ENCODE assay signal across 27 mouse cellular contexts in genomic region chr8:90844179-90844967, GRCm38 (mm10). TPM values are rescaled to one million over a fixed set of nuclear protein-coding genes. Genes with fewer than 3 reads are reported as not detected.
DNase-seq lines count a peak whose midpoint lies in the region; ATAC-seq and TF ChIP-seq lines count a peak whose summit lies in the region.
"Had no signal": no experiment of that assay in that cellular context is flagged by ENCODE, and none has a peak within 500 bp of the region (broad histone marks: within the 10 kb centered on the region; RNA-seq: fewer than 3 reads in every experiment).

No protein-coding gene starts in this region.

- WGBS in hindbrain, postnatal 0 days: 73% methylated on average over 9 of the region's 9 CpGs

- no peaks in the 10 kb centered on the region for H3K9me3 ChIP-seq in hindbrain, postnatal 0 days (ENCODE audit: low read length)
- H3K9me3 ChIP-seq: embryonic facial prominence, embryonic 10.5 days; forebrain, embryonic 15.5 days; limb, embryonic 13.5 days; liver, embryonic 12.5 days; megakaryocyte, embryonic 14.5 days; midbrain, embryonic 13.5 days; neural tube, embryonic 12.5 days; stomach, embryonic 15.5 days had no signal

- peak; percentile 22; the same call in 1 of the 2 replicates for ATAC-seq in frontal cortex, adult (ENCODE audit: low TSS enrichment)
- ATAC-seq in hindbrain, postnatal 0 days: peak; percentile 56; the same call in 1 of the 2 replicates
- ATAC-seq: forebrain, embryonic 15.5 days; intestine, embryonic 16.5 days; liver, embryonic 12.5 days; midbrain, embryonic 13.5 days had no signal

- H3K4me2 ChIP-seq in hindbrain, postnatal 0 days (ENCODE audit: low read depth, low read length): no peak overlapping the region
- H3K4me2 ChIP-seq: forebrain, embryonic 15.5 days; heart, embryonic 11.5 days; limb, embryonic 13.5 days; liver, embryonic 12.5 days; lung, embryonic 14.5 days; midbrain, embryonic 13.5 days; neural tube, embryonic 12.5 days; stomach, embryonic 15.5 days had no signal

- peaks cover 5% of the 10 kb centered on the region for H3K4me1 ChIP-seq in hindbrain, postnatal 0 days (ENCODE audit: insufficient read depth, low read length)
- H3K4me1 ChIP-seq: liver, embryonic 12.5 days had no signal

- no peak overlapping the region for H3K27ac ChIP-seq in hindbrain, postnatal 0 days
- H3K27ac ChIP-seq: embryonic facial prominence, embryonic 10.5 days; forebrain, embryonic 15.5 days; limb, embryonic 13.5 days; liver, embryonic 12.5 days; midbrain, embryonic 13.5 days; neural tube, embryonic 12.5 days; stomach, embryonic 15.5 days had no signal

- no peak for TF ChIP-seq CTCF in hindbrain, postnatal 0 days (IDR thresholded peaks at IDR 0.05; ENCODE audit: low read depth)

- no peak for DNase-seq in frontal cortex, postnatal 14 days (ENCODE audit: low spot score in 2 of 2)
- peak; percentile 79 for DNase-seq in brain, adult 2 months (ENCODE audit: low read depth, low spot score)
- peak; percentile 67 for DNase-seq in cerebellum, adult 9-11 months
- DNase-seq in hindbrain, postnatal 0 days (ENCODE audit: low spot score): no peak
- DNase-seq in lung, adult 18-20 months: no peak
- DNase-seq in yolk sac, embryonic 10.5 days (ENCODE audit: low spot score): no peak
- DNase-seq: adrenal gland, postnatal 36 days; gastrocnemius, postnatal 14 days; heart, adult 11 months; kidney, adult 9 months; kidney, postnatal 25 days; lung, embryonic 14.5 days; right cerebral cortex, postnatal 4 days; thymus, postnatal 36 days had no signal

- H3K9ac ChIP-seq in hindbrain, postnatal 0 days (replicated peaks; ENCODE audit: low read length): no peak overlapping the region
- H3K9ac ChIP-seq: forebrain, embryonic 15.5 days; limb, embryonic 13.5 days; liver, embryonic 12.5 days; lung, embryonic 14.5 days; midbrain, embryonic 13.5 days; neural tube, embryonic 12.5 days; stomach, embryonic 15.5 days had no signal

- H3K4me3 ChIP-seq in hindbrain, postnatal 0 days (ENCODE audit: low read length): no peak overlapping the region
- H3K4me3 ChIP-seq: embryonic facial prominence, embryonic 10.5 days; forebrain, embryonic 15.5 days; limb, embryonic 13.5 days; liver, embryonic 12.5 days; megakaryocyte, embryonic 14.5 days; midbrain, embryonic 13.5 days; neural tube, embryonic 12.5 days; stomach, embryonic 15.5 days had no signal

- no peaks in the 10 kb centered on the region for H3K27me3 ChIP-seq in hindbrain, postnatal 0 days (ENCODE audit: insufficient read depth, low read length)
- H3K27me3 ChIP-seq: forebrain, embryonic 15.5 days; limb, embryonic 13.5 days; liver, embryonic 12.5 days; midbrain, embryonic 13.5 days; neural tube, embryonic 12.5 days; stomach, embryonic 15.5 days had no signal

- no peaks in the 10 kb centered on the region for H3K36me3 ChIP-seq in hindbrain, postnatal 0 days (ENCODE audit: insufficient read depth, low read length)
- H3K36me3 ChIP-seq: embryonic facial prominence, embryonic 10.5 days; forebrain, embryonic 15.5 days; limb, embryonic 13.5 days; liver, embryonic 12.5 days; midbrain, embryonic 13.5 days; neural tube, embryonic 12.5 days; stomach, embryonic 15.5 days had no signal

RNA-seq across cellular contexts. Expression of gene Chd9, which starts 16.2 kb away (rescaled TPM):
- 87.2 and 112 TPM in 2 replicates for total RNA-seq in hindbrain, postnatal 0 days (2014; rRNA removed)
- 103 and 106 TPM in 2 replicates for polyA plus RNA-seq in hindbrain, postnatal 0 days (2015; fragmentation: Nextera tagmentation; extraction: Ambion mirVana)

RNA-seq across cellular contexts. Expression of gene Gm19935, which starts 27.2 kb away (rescaled TPM):
- total RNA-seq in hindbrain, postnatal 0 days (2014; rRNA removed): 2.0 and 7.2 TPM in 2 replicates
- 3.9 and 5.5 TPM in 2 replicates for polyA plus RNA-seq in hindbrain, postnatal 0 days (2015; fragmentation: Nextera tagmentation; extraction: Ambion mirVana)
- total RNA-seq: adrenal gland, adult 18-20 months; adrenal gland, postnatal 36 days; gastrocnemius, postnatal 14 days; hematopoietic stem cell, adult 5-6 weeks had no signal
- polyA plus RNA-seq: embryonic facial prominence, embryonic 10.5 days; heart, embryonic 11.5 days; intestine, embryonic 16.5 days; limb, embryonic 13.5 days; liver, embryonic 12.5 days; lung, embryonic 14.5 days; midbrain, embryonic 13.5 days; stomach, embryonic 15.5 days had no signal

Comparison
In these comparisons a context has a peak if more than half of its experiments do, and no peak if none do; other contexts are left out.
1. DNase-seq: peak in brain, adult 2 months (single experiment) and cerebellum, adult 9-11 months (single experiment); none in frontal cortex, postnatal 14 days (0 of 2), hindbrain, postnatal 0 days (single experiment), lung, adult 18-20 months (0 of 2) and yolk sac, embryonic 10.5 days (single experiment).